Mouse (Mus musculus): Measurements from ENCODE around the gene Senp1.

DNA sequence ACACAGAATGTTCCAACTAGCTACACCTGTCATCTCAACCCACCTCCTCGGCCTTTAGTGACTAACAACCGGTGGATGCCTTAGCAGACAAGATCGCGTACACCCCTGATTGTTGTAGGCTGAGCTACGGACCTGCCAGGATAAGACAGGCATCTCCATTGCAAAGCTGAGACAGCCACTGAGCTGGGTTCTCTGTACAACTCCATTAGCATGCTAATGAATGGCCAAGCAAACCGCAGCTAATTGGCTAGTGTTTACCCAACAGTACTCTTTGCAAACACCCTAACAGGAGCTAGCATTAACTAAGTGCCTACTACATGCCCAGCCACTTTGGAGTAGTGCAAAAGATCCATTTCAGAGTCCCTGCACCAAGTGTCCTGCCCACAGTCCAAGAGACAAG lies 80.7 kb downstream of the Senp1 start:
- TF ChIP-seq TAL1 (IDR thresholded peaks at IDR 0.05; ENCODE audit: low read length) = no peak
- no peak for TF ChIP-seq GATA1 (IDR thresholded peaks at IDR 0.05; ENCODE audit: low read length)

All from erythroblast, embryonic 14.5 days (primary cell).